Mouse (Mus musculus): ENCODE measurements around the gene Arid1b.

Gene Arid1b

DNA sequence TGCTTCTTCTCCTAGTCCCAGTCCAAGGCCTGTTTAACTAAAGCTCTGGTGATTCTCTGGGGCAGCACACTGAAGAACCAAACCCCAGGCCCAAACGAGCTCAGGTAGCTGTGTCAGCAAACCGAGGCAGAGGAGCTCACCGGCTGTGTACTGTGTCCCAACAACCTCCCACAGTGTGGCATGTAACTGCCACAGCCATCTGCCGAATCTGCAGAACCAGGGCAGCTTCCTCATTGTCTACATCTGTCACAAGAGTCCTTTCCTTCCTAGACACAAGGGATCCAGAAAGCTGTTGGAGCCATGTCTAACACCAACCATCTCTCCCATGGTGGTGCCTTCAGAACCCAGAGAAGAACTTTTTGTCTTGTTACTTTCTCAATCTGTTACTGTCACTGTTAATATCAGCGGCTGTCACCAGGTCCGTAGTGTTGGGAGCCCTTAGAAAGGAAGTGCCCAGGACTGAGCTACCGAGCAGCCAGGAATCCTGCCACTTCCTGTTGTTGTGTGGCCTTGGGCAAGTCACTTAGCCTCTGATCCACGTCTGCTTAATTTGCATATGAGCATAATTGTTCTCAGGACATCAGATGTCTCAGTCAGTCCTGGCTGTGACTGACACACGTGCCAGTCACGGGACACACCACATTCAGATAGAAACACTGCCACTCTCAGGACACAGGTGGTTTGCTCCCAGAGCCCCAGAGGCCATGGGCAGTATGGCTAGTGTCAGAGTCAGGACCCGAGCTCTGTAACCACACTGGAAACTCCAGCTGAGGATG is 309.0 kb downstream of the Arid1b start:
- no peak for DNase-seq (ENCODE audit: low read depth in 1 of 2, low spot score in 2 of 2)

DNA sequence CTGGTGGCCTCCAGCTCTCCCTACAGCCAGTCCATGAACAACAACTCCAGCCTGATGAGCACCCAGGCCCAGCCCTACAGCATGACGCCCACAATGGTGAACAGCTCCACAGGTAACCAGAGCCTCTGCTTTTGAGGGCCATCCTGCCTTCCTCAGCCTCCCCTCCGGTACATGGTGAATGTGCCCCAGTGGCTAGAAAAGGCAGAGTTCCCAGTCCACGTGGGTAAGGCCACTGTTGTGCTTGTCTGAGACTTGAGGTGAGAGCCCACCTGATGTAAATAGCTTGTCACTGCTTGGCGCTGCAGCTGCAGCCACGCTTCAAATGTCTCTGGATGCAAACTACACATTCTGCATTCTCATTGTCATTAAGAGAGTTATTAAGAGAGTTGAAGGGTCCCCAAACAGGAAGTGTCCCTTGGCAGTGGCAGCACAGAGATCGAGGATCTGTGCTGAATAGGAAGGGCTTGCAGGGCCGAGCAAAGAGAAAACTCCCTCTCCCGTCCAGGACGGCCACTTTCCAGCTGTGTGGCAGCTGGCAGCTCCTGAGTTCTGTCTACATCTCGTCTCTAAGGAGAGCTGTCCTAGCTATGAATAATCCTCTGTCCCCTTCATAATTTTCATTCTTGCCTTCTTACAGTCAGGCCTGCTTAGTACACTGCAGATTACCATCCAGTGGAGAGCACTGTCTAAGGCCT is 311.8 kb downstream of the Arid1b start:
- no peak for DNase-seq (ENCODE audit: low read depth in 1 of 2, low spot score in 2 of 2)

DNA sequence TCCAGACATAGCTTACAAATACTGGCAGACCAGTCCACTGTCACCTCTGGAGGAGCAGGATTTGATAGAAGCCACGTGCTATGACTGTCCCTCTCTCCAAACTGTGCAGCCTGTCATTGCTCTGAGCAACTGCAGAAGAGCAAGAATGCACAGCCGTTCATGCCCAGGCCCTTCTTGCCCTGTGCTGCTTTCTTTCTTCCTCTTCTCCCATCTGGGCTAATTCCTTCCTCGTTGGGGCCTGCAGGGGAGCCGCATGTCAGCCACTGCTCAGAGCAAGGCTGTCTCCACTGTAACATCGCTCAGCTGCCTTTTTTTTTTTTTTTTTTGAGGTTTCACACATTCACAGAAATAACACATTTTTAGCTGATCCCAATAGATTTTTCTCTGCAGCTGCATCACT is 315.8 kb downstream of the Arid1b start:
- DNase-seq (ENCODE audit: low read depth in 1 of 2, low spot score in 2 of 2): no peak

DNA sequence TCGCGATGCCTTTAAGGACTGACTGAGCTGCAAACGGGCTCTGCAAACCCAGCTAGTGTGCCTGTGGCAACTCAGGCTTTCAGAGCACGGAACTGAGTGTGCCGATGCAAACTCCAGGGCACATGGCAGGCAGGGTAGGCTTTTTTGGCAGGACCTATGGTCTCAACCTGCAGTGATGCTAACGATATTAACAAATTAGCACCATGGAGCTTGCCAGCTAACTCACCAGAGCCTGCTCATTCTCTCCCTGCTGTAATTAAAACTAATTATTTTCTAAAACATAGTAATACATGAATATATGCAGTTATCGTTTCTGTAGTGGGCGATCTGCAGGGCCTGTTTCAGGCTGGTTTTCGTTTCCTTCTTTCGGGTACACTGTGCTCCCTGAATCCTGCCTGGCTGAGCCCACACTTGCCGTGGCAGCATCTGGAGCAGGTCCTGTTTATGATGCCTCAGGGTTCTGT is 316.3 kb downstream of the Arid1b start:
- no peak for DNase-seq (ENCODE audit: low read depth in 1 of 2, low spot score in 2 of 2)

DNA sequence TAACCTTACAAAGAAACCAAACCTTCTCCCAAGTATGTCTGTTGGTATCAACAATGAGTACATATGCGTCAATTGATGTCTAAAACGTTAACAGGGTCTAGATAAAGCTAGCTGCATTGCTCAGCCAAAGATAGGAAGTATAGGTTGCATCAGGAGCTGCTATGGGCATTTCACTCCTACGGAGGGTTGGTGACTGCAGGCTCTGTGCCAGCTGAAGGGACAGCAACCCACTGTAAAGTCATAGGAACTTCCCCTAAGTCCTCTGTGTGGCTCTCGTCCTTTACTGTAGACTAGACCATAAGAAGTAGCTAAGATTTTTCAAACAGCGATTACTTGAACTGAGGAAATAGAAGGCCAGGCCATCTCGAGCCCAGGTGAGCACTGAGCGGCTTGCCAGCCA is 316.9 kb downstream of the Arid1b start:
- no peak for DNase-seq (ENCODE audit: low read depth in 1 of 2, low spot score in 2 of 2)

DNA sequence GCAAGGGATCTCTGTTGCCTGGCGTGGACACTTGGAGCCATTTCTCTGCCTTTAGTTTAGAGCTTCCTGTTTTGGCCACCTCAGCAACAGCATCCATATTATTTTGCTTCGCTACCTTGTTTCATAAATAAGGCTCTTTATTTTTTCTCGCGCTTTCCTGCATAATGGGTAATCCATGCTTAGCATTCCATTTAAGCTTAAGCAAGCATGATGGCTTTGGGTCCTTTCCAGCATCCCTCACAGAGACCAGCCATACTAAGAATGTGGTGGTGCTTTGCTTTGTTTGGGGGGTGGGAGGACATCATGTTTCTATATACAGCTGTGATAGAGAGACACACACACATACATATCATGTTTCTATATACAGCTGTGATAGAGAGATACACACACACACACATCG is 318.2 kb downstream of the Arid1b start:
- DNase-seq (ENCODE audit: low read depth in 1 of 2, low spot score in 2 of 2): no peak

DNA sequence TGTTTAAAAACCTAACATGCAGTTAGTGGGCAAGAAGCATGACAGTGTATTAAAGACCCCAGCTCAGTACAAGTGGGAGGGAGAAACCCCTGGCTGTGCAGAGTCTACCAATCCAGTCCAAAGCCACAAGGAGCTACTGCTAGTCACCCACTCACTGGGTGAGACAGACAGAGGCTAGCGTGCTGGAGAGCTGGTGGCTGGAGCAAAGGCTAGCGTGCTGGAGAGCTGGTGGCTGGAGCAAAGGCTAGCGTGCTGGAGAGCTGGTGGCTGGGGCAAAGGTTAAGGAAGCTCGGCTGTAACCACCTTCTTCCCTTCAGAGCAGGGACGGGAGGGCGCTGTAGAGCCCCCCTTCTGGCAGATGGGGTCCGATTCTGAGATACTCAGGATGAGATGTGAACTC is 320.6 kb downstream of the Arid1b start:
- no peak for DNase-seq (ENCODE audit: low read depth in 1 of 2, low spot score in 2 of 2)

DNA sequence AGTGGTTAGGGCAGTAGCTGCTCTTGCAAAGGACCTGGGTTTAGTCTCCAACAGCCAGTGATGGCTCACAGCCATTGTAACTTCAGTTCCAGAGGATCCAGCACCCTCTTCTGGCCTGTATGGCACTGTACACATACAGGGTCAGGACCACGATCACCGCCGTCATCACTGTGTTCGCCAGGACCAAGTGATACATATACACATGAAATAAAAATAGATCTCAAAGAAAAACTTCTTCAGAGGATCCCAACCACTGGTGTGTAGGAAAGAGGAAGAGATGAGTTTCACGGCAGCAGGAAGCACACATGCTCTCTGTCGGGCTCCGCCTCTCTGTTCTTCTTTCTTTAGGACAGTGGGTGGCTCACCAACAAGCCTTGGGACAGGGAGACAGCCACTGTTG is 322.4 kb downstream of the Arid1b start:
- DNase-seq (ENCODE audit: low read depth in 1 of 2, low spot score in 2 of 2): no peak

DNA sequence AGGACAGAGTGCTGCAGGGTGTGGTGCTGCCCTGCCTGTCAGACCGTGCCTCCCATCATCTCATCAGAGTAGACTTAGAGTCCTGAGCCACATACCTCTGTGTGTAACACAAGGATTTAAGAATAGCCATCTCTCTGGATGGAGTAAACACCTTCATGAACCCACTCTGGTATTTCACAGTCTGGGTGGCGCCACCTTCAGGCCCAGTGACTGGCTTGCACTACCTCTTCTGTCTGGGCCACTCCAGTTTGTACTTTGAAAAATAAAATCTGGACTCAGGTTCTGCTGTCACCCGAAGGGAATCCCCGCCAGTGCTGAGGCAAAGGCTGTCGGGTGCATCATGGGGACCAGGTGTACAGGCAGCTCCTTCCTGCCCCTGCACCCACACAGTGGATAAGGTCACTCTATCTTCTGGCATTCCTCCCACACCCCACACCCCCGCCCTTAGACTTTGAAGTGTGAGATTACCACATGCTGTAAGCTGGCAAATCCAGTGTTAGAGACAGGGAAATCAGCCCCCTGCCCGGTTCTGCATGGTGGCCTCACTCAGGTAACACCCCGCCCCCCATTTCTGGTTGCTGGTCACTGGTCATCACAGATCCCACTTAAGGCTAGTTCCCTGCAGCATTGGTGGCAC is 327.6 kb downstream of the Arid1b start:
- no peak for DNase-seq (ENCODE audit: low read depth in 1 of 2, low spot score in 2 of 2)

DNA sequence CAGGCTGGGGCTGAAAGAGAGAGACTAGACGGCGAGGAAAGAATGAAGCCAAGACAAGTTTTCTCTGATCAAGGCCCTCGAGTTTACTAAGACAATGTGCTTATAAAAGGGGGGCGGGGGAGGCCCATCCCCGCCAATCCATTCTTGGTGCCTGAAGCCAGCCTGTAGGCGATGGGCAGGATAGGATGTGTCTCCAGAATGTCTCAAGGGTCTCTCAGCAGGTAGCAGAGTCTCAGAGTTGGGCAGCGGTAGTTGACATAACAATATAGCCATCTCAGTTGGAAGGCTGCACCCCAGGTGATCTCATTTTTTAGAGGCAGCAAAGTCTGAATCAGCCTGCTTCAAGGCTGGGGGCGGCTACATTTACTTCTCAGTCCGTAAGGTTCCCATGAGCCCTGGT is 328.5 kb downstream of the Arid1b start:
- DNase-seq (ENCODE audit: low read depth in 1 of 2, low spot score in 2 of 2): no peak

DNA sequence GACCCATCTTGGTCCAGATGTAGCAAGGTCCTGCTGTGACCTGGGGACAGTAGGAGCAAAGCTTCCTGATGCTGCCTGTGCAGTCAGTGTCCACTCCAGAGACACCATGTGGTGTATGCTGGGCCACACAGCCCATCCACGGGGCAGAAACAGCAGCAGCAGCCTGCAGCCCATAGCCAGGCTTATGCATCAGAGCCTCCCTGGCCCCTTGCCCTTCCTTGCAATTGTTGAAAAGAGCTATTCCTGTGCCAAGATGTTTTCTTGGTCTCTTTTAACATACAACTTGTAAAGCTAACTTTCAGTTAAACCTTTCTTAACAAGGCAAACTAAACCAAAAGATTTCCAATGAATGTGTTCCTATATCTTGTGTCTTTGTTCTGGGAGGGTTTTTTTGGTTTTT is 329.6 kb downstream of the Arid1b start:
- DNase-seq (ENCODE audit: low read depth in 1 of 2, low spot score in 2 of 2): no peak

DNA sequence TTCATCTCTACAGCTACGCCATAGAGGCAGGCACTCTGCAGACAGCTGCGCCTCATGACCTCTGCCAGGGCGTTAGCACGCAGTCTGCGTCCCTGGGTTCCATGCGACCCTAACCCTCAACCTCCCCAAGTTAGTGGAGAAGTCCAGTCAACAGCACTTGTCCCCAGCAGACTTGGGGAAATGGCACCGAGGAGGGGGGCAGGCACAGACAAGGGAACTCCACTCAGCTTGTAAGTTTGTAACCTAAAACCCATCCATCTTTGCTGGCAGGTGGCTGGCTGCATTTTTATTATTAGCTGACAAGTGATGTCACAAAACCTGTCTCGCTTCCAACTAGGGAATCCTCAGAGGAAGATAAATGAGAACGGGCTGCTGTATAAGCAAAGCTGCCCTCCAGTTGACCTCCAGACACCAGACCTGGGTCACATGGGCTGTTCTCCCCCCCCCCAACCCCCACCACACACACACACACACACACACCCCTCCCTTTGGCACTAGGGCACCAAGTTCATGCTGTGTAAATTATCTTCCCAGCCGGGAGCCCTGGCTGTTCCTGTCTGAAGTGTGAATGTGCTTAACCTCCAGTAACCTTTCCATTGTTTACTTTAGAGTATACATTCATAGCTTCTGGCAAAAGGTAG is 330.2 kb downstream of the Arid1b start:
- no peak for DNase-seq (ENCODE audit: low read depth in 1 of 2, low spot score in 2 of 2)

DNA sequence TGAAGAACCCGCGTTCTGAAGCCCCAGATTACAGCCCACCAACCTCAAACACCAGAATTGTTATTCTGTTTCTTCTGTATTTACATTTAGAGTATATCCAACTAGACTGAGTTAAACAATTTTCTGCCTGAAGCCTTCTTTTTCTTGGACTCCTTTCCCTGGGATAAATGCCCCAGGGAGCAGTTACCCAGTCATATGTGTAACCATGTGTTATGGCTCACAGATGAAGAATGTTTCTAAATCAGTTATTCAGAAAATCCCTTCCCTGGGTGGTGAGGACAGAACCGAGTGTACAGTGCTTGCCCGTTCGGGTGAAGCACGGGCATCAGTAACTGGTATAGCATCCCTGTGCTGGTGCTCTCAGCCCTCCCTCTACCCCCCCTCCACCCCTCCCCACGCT is 332.6 kb downstream of the Arid1b start:
- no peak for DNase-seq (ENCODE audit: low read depth in 1 of 2, low spot score in 2 of 2)

DNA sequence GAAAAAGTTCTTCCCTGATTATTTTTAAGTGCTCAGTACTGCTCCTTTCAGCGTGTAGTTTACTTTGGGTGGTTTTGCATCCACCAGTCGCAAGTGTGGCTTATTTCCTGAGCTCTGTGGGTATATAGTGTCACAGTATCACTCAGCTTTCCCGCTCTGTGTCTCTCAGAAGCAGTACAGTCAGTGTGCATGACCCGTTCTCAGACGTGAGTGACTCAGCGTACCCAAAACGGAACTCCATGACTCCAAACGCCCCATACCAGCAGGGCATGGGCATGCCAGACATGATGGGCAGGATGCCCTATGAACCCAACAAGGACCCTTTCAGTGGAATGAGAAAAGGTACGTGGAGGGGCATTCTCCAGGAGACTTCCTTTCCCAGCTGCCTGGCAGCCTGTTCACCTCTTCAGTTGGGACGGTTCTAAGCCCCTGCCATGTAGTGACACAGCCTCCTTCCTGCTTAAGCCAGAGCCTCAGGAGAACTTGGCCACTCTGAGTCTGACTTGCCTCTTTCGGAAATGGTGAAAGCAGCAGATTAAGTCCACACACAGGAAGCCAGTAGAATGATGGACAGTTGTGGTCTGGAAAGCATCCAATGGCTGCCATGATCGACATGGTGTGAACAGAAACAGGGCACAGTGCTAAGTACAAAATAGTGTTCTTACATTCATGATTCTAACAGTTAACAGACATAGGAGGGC is 333.5 kb downstream of the Arid1b start:
- no peak for DNase-seq (ENCODE audit: low read depth in 1 of 2, low spot score in 2 of 2)

DNA sequence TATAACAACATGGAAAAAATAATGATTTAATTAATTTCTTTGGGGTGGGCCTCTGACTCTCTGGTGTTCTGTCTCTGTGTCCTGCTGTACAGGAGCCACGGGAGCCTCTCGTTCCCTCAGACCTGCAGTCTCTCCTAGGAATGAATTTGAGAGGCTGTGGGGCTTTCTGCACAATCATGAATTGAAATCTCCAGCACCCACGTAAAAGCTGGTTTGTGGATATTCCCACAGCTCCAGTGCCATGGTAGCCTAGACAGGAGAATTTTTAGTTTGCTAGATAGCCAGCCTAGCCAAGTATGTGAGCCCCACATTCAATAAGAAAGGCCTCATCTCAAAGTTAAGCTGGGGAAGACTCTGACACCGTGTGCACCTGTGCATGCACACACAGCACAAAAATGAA is 335.3 kb downstream of the Arid1b start:
- no peak for DNase-seq (ENCODE audit: low read depth in 1 of 2, low spot score in 2 of 2)

DNA sequence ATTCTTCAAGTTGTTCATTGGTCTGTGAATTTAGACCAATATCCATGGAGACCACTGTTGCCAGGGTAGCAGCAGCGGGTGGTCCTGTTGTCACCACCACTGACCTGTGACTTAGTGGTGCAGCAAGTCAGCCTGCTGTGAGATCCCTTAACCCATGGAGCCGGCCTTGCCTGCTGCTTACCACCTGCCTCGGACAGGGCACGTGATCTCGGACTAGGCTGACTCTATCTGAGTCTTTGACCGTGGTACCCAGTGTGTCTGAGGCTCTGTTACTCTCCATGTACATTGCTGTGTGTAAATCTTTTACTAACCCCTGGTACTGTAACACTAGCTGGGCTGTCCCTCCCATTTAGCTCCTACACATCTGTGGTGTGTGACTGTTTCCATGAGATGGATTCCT is 335.9 kb downstream of the Arid1b start:
- DNase-seq (ENCODE audit: low read depth in 1 of 2, low spot score in 2 of 2): no peak

DNA sequence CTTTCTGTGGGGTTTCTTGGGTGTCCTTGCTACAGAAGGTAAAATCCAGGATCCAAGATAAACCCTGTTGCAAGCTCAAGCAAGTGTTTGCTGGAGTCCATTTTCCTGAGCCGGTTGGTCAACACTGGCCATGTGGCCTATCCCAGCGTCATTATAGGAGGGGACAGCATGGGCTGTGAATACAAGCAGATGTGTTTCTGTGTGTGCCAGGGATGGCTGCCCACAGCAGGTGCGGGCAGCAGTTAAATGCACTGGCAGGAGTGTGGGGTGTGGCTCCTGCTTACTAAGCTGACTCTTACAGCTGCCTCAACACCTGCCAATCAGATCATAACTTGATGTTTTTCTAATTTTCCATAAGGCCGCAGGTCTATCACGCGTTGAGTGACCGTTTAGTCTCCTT is 336.5 kb downstream of the Arid1b start:
- DNase-seq (ENCODE audit: low read depth in 1 of 2, low spot score in 2 of 2): no peak

DNA sequence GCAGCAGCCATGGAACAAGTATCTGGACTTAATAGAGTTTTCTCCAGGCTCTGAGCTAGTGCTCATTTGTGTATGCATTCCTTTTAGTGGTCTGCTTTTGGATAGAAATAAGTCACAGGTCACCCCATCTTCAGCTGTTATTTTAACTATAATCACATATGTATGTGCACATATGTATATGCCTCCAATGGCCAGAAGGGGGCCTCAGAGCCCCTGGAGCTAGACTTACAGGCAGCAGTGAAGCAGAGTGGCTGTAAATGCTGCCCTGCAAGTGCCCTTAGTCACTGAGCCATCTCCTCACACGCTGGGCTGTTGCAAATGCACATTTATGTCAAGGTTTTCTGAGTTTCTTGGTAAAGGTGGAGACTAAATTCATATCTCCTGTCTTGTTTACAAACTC is 337.3 kb downstream of the Arid1b start:
- no peak for DNase-seq (ENCODE audit: low read depth in 1 of 2, low spot score in 2 of 2)

DNA sequence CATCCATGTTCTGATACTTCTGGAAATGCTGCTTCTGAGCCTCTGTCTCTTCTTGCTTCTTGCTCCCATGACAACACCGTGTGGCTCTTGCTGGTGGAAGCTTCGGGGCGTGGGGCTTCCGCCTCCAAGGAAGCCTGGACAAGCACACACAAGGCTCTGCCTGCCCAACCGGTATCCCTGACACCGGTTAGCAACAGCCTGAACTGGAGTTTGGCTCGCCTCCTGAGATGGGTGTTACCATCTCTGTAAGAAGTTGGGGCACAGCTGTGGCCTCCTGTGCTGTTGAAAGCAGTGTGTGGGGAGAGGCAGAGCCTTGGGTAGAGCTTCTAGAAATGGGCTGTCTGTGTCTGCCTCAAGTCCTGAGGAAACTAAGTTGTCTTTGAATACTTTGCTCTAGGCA is 340.4 kb downstream of the Arid1b start:
- DNase-seq (ENCODE audit: low read depth in 1 of 2, low spot score in 2 of 2): no peak

DNA sequence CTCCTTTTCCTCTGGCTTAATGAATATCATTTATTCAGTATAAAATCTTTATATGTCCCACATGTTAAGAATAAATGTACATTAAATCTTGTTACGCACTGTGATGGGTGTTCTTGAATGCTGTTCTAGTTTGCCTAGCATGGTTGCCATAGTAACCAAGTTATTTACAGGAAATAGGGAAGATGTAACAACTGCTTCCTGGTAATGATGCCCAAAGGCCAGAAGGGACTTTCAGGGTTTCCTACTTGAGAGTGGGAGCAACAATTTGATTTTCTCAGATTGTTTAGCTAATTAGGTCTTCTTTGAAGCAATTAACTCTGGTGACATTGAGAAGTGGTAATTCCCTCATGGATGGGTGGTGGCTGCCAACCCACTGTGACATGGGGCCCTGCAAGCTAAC is 350.3 kb downstream of the Arid1b start:
- DNase-seq (ENCODE audit: low read depth in 1 of 2, low spot score in 2 of 2): no peak

DNA sequence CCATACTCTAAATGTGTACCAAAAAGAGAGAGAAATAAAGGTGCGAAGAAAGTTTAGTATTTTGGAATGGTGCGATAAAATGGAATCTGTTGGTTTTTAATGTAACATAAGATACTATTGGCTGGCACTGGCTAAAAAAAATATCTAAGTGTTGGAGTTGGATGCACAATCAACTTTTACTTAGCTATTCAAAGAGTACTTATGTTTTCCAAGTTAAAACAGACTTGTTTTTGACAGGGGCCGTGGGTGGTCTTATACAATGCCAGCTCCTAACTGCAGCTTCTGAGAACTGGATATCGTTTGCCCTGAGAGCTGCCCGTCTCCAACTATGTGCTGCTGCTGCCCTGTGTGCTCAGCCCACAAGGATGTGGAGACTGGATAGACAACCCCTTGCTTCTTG is 351.7 kb downstream of the Arid1b start:
- no peak for DNase-seq (ENCODE audit: low read depth in 1 of 2, low spot score in 2 of 2)
